Mouse (Mus musculus) E14TG2a.4 (cell line): ENCODE measurements around the gene Med16.

Experiments
- CTCF ChIP-seq: conservative IDR thresholded peaks from 2 replicates; pipeline ENCODE4 v1.5.1; 2014; ENCODE audit warnings: low read length
- POU5F1 ChIP-seq: IDR thresholded peaks from 2 replicates; pipeline ENCODE4 v1.6.1; 2014; ENCODE audit warnings: low read length, borderline replicate concordance

GRCm38 (mm10) chr10:79919251-79919849 lies 10.6 kb upstream of the Med16 start:
- TF ChIP-seq CTCF, result no peak
- TF ChIP-seq POU5F1, result no peak
